Mouse (Mus musculus) cortical plate, adult 2 months (tissue): ENCODE measurements around the gene Ghr.

Experiments
- CTCF ChIP-seq: fragments of 200-500 bp; IDR thresholded peaks from 2 replicates; pipeline ENCODE4 v1.5.1; 2011; ENCODE audit warnings: mild to moderate bottlenecking, control low read depth, low read length; ENCODE audit not compliant: insufficient read depth; ENCODE audit errors: extremely low read depth
- POLR2A ChIP-seq: fragments of 200-500 bp; IDR thresholded peaks from 2 replicates; pipeline ENCODE4 v1.6.1; 2011; ENCODE audit warnings: mild to moderate bottlenecking, low read length, control low read depth; ENCODE audit not compliant: insufficient read depth; ENCODE audit errors: extremely low read depth

GRCm38 (mm10) chr15:3429001-3429400 is 154.3 kb downstream of the Ghr start:
- no peak for TF ChIP-seq CTCF
- TF ChIP-seq POLR2A: no peak
